Mouse (Mus musculus) MEL (cell line): ENCODE measurements around the gene Tnfrsf1a. TPM values are rescaled to one million over a fixed set of nuclear protein-coding genes. Genes with fewer than 3 reads are reported as not detected.

Experiments used
- DNase-seq: peaks from one replicate; pipeline ENCODE4 v3.0.0; 2011; ENCODE audit warnings: low read depth, low spot score
- H3K27ac ChIP-seq: 2 replicates; pipeline ENCODE4 v1.5.1; 2012; ENCODE audit warnings: low read depth, mild to moderate bottlenecking, control low read depth, low read length, moderate library complexity; ENCODE audit not compliant: control insufficient read depth
- H3K27me3 ChIP-seq, 2 experiments: fragments of 150-350 bp in 1 of 2; sonication (generic) in 1 of 2; 2 replicates each; pipeline ENCODE4 v1.6.1; 2012; ENCODE audit warnings: low read length in 2 of 2, mild to moderate bottlenecking in 2 of 2, improper control_type of control experiment in 1 of 2, moderate library complexity in 1 of 2; ENCODE audit not compliant: insufficient read depth in 2 of 2, control insufficient read depth in 1 of 2
- H3K36me3 ChIP-seq, 2 experiments: 2 replicates each; pipeline ENCODE4 v1.6.1; 2012 to 2014; ENCODE audit warnings: low read length in 2 of 2, improper control_type of control experiment in 1 of 2, inconsistent platforms in 1 of 2, mild to moderate bottlenecking in 1 of 2; ENCODE audit not compliant: insufficient read depth in 2 of 2, control insufficient read depth in 1 of 2
- H3K4me1 ChIP-seq, 2 experiments: fragments of 150-350 bp in 1 of 2; sonication (generic) in 1 of 2; 2 replicates each; pipeline ENCODE4 v1.6.1; 2012; ENCODE audit warnings: low read length in 2 of 2, improper control_type of control experiment in 1 of 2, mild to moderate bottlenecking in 1 of 2; ENCODE audit not compliant: insufficient read depth in 2 of 2, control insufficient read depth in 1 of 2
- H3K4me3 ChIP-seq, 2 experiments: fragments of 150-350 bp in 1 of 2; sonication (generic) in 1 of 2; 2 replicates each; pipeline ENCODE4 v1.5.1; 2012; ENCODE audit warnings: low read depth in 2 of 2, low read length in 2 of 2, mild to moderate bottlenecking in 2 of 2, moderate library complexity in 2 of 2, control low read depth in 1 of 2, improper control_type of control experiment in 1 of 2; ENCODE audit not compliant: control insufficient read depth in 1 of 2, insufficient read depth in 1 of 2
- H3K79me2 ChIP-seq: 2 replicates; pipeline ENCODE4 v1.6.1; 2012; ENCODE audit warnings: mild to moderate bottlenecking, low read length, moderate library complexity; ENCODE audit not compliant: control insufficient read depth, poor library complexity, insufficient read depth
- H3K9ac ChIP-seq: 2 replicates; pipeline ENCODE4 v1.6.1; 2012; ENCODE audit warnings: low read depth, mild to moderate bottlenecking, control low read depth, low read length, moderate library complexity; ENCODE audit not compliant: control insufficient read depth, poor library complexity, severe bottlenecking
- H3K9me3 ChIP-seq: fragments of 150-350 bp; sonication (generic); replicated peaks from 2 replicates; pipeline ENCODE4 v1.6.1; 2012; ENCODE audit warnings: mild to moderate bottlenecking, low read length, improper control_type of control experiment, moderate library complexity; ENCODE audit not compliant: insufficient read depth
- BHLHE40 ChIP-seq: IDR thresholded peaks from 2 replicates; pipeline ENCODE4 v1.6.1; 2012; ENCODE audit warnings: low read depth, mild to moderate bottlenecking, inconsistent platforms, low read length, improper control_type of control experiment, borderline replicate concordance
- CHD1 ChIP-seq: IDR thresholded peaks from 2 replicates; pipeline ENCODE4 v1.6.1; 2012; ENCODE audit warnings: low read depth, mild to moderate bottlenecking, inconsistent platforms, low read length, improper control_type of control experiment
- CHD2 ChIP-seq: IDR thresholded peaks from 2 replicates; pipeline ENCODE4 v1.6.1; 2011; ENCODE audit warnings: low read length, improper control_type of control experiment
- CTCF ChIP-seq, 3 experiments: IDR thresholded peaks in 2 of 3; conservative IDR thresholded peaks in 1 of 3; 2 replicates each; pipeline ENCODE4 v1.5.1; 2011 to 2012; ENCODE audit warnings: low read length in 3 of 3, low read depth in 2 of 3, mild to moderate bottlenecking in 2 of 3, improper control_type of control experiment in 1 of 3, inconsistent platforms in 1 of 3, mixed read lengths in 1 of 3, moderate library complexity in 1 of 3; ENCODE audit not compliant: control insufficient read depth in 1 of 3, insufficient read depth in 1 of 3, poor library complexity in 1 of 3, severe bottlenecking in 1 of 3
- EP300 ChIP-seq, 2 experiments: IDR thresholded peaks; 2 replicates each; pipeline ENCODE4 v1.6.1; 2011; ENCODE audit warnings: improper control_type of control experiment in 2 of 2, low read length in 2 of 2, low read depth in 1 of 2, mild to moderate bottlenecking in 1 of 2
- ETS1 ChIP-seq: IDR thresholded peaks from 2 replicates; pipeline ENCODE4 v1.6.1; 2012; ENCODE audit warnings: low read depth, mild to moderate bottlenecking, inconsistent platforms, low read length, improper control_type of control experiment, moderate library complexity
- JUND ChIP-seq: IDR thresholded peaks from 2 replicates; pipeline ENCODE4 v1.6.1; 2011; ENCODE audit warnings: low read depth, mild to moderate bottlenecking, improper control_type of control experiment, low read length
- MXI1 ChIP-seq: IDR thresholded peaks from 2 replicates; pipeline ENCODE4 v1.6.1; 2011; ENCODE audit warnings: mild to moderate bottlenecking, low read depth, low read length, improper control_type of control experiment
- NRF1 ChIP-seq: IDR thresholded peaks from 2 replicates; pipeline ENCODE4 v1.6.1; 2014; ENCODE audit warnings: low read depth, mild to moderate bottlenecking, inconsistent platforms, low read length, improper control_type of control experiment, moderate library complexity; ENCODE audit not compliant: poor library complexity, insufficient read depth, severe bottlenecking
- POLR2A ChIP-seq, 2 experiments: IDR thresholded peaks; 2 replicates each; pipeline ENCODE4 v1.6.1; 2011 to 2012; ENCODE audit warnings: low read length in 2 of 2, mild to moderate bottlenecking in 2 of 2, control low read depth in 1 of 2, improper control_type of control experiment in 1 of 2, low read depth in 1 of 2, moderate library complexity in 1 of 2; ENCODE audit not compliant: control insufficient read depth in 1 of 2, insufficient read depth in 1 of 2, poor library complexity in 1 of 2
- POLR2AphosphoS2 ChIP-seq: IDR thresholded peaks from 2 replicates; pipeline ENCODE4 v1.6.1; 2011; ENCODE audit warnings: low read length, improper control_type of control experiment
- RAD21 ChIP-seq: IDR thresholded peaks from 2 replicates; pipeline ENCODE4 v1.6.1; 2011; ENCODE audit warnings: mild to moderate bottlenecking, low read depth, low read length, improper control_type of control experiment
- RCOR1 ChIP-seq: IDR thresholded peaks from 2 replicates; pipeline ENCODE4 v1.6.1; 2012; ENCODE audit warnings: low read depth, mild to moderate bottlenecking, inconsistent platforms, low read length, improper control_type of control experiment
- SMC3 ChIP-seq: IDR thresholded peaks from 2 replicates; pipeline ENCODE4 v1.6.1; 2011; ENCODE audit warnings: low read depth, low read length, improper control_type of control experiment
- TBP ChIP-seq: IDR thresholded peaks from 2 replicates; pipeline ENCODE4 v1.8.0; 2011; ENCODE audit warnings: low read depth, low read length, improper control_type of control experiment
- TCF12 ChIP-seq: IDR thresholded peaks from 2 replicates; pipeline ENCODE4 v1.6.1; 2014; ENCODE audit warnings: low read depth, mild to moderate bottlenecking, inconsistent platforms, low read length, improper control_type of control experiment, moderate library complexity
- USF1 ChIP-seq: IDR thresholded peaks from 2 replicates; pipeline ENCODE4 v1.6.1; 2014; ENCODE audit warnings: low read depth, mild to moderate bottlenecking, inconsistent platforms, low read length, improper control_type of control experiment, moderate library complexity
- ZKSCAN1 ChIP-seq: IDR thresholded peaks from 2 replicates; pipeline ENCODE4 v1.6.1; 2012; ENCODE audit warnings: low read depth, mild to moderate bottlenecking, inconsistent platforms, low read length, improper control_type of control experiment, moderate library complexity
- ZMIZ1 ChIP-seq: IDR thresholded peaks from 2 replicates; pipeline ENCODE4 v1.6.1; 2012; ENCODE audit warnings: low read depth, mild to moderate bottlenecking, inconsistent platforms, low read length, improper control_type of control experiment, moderate library complexity
- ZNF384 ChIP-seq: IDR thresholded peaks from 2 replicates; pipeline ENCODE4 v1.6.1; 2012; ENCODE audit warnings: low read depth, mild to moderate bottlenecking, inconsistent platforms, low read length, improper control_type of control experiment
- polyA plus RNA-seq, 2 experiments: library from polyadenylated mRNA; stranded (reverse) in 1 of 2; unstranded in 1 of 2; fragments of >175 nt in 1 of 2; fragments of >200 nt in 1 of 2; gene quantifications; 2 replicates each; pipeline versions ENCODE4 v1.2.1 to v1.2.4; 2012; ENCODE audit warnings: low replicate concordance in 2 of 2, low read depth in 1 of 2; ENCODE audit not compliant: insufficient read length in 2 of 2, insufficient read depth in 1 of 2, missing spikeins in 1 of 2
- total RNA-seq: library from RNA; depleted of rRNA; stranded (reverse); fragments of 300-350 nt; gene quantifications from 2 replicates; pipeline ENCODE4 v1.2.3, GENCODE M21; 2012

Gene Tnfrsf1a
- total and polyA plus RNA-seq, 3 experiments = 22.0 to 43.4 TPM; not detected in 1

- Histone ChIP-seq H3K27ac (no peak overlapping the region), H3K4me3 (no peak overlapping the region), H3K9me3 (no peaks in the 10 kb centered on the region), H3K4me1 (peaks cover 0 to 2% of the 10 kb centered on the region in 2 experiments; a peak in 1 of 4 replicates), H3K79me2 (no peaks in the 10 kb centered on the region), H3K27me3 (no peaks in the 10 kb centered on the region), H3K36me3 (peaks cover 0 to 2% of the 10 kb centered on the region in 2 experiments; a peak in 1 of 4 replicates), H3K9ac (no peak overlapping the region)
- TF ChIP-seq POLR2A (IDR thresholded peaks at IDR 0.05; ENCODE audit: control insufficient read depth in 1 of 2, insufficient read depth in 1 of 2, low read depth in 1 of 2, low read length in 2 of 2, poor library complexity in 1 of 2) (no peak), EP300 (IDR thresholded peaks at IDR 0.05; ENCODE audit: low read depth in 1 of 2, low read length in 2 of 2) (no peak), POLR2AphosphoS2 (no peak)
- DNase-seq = no peak
Observed at GRCm38 (mm10) chr6:125360846-125361245, 11.7 kb downstream of the Tnfrsf1a start.

DNA sequence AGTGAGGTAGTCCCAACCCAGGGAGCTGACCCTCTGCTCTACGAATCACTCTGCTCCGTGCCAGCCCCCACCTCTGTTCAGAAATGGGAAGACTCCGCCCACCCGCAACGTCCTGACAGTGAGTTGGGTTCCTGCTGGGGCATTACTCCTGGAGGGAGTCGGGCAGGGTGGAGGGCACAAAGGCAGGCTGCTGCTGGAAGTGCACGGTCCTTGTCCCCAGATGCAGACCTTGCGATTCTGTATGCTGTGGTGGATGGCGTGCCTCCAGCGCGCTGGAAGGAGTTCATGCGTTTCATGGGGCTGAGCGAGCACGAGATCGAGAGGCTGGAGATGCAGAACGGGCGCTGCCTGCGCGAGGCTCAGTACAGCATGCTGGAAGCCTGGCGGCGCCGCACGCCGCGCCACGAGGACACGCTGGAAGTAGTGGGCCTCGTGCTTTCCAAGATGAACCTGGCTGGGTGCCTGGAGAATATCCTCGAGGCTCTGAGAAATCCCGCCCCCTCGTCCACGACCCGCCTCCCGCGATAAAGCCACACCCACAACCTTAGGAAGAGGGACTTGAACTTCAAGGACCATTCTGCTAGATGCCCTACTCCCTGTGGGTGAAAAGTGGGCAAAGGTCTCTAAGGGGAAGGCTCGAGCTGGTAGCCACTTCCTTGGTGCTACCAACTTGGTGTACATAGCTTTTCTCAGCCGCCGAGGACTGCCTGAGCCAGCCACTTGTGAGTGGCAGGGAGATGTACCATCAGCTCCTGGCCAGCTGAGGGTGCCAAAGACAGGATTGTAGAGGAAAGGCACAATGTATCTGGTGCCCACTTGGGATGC lies 12.5 kb downstream of the Tnfrsf1a start:
- Histone ChIP-seq H3K36me3 (peaks cover 0 to 2% of the 10 kb centered on the region in 2 experiments; a peak in 1 of 4 replicates), H3K27ac (no peak overlapping the region), H3K9ac (no peak overlapping the region), H3K9me3 (no peaks in the 10 kb centered on the region), H3K4me1 (peaks cover 0 to 2% of the 10 kb centered on the region in 2 experiments; a peak in 1 of 4 replicates), H3K4me3 (no peak overlapping the region), H3K27me3 (no peaks in the 10 kb centered on the region), H3K79me2 (no peaks in the 10 kb centered on the region)
- TF ChIP-seq SMC3 (no peak), ZNF384 (no peak), USF1 (no peak), TCF12 (no peak), NRF1 (no peak), CTCF (IDR thresholded peaks at IDR 0.05 in 2 of 3, conservative IDR thresholded peaks at IDR 0.05 in 1 of 3; ENCODE audit: control insufficient read depth in 1 of 3, insufficient read depth in 1 of 3, low read depth in 2 of 3, low read length in 3 of 3, poor library complexity in 1 of 3, severe bottlenecking in 1 of 3) (no peak), CHD1 (no peak), ZMIZ1 (no peak), JUND (no peak), CHD2 (no peak), RAD21 (no peak), MXI1 (no peak), POLR2AphosphoS2 (no peak), RCOR1 (no peak), ETS1 (no peak), TBP (no peak), ZKSCAN1 (no peak), BHLHE40 (no peak)
- peak; percentile 30 for DNase-seq
